Comparison of ENCODE assay signal across 8 mouse cellular contexts in genomic region chr10:57317067-57317466, GRCm38 (mm10).
DNase-seq lines count a peak whose midpoint lies in the region; ATAC-seq and TF ChIP-seq lines count a peak whose summit lies in the region.
"Had no signal": no experiment of that assay in that cellular context is flagged by ENCODE, and none has a peak within 500 bp of the region (broad histone marks: within the 10 kb centered on the region; RNA-seq: fewer than 3 reads in every experiment).

No protein-coding gene starts in this region.

- no peak overlapping the region for H3K4me2 ChIP-seq in stomach, postnatal 0 days (replicated peaks; ENCODE audit: low read depth)
- H3K4me2 ChIP-seq: limb, embryonic 12.5 days had no signal

- no peaks in the 10 kb centered on the region for H3K27me3 ChIP-seq in heart, embryonic 10.5 days (ENCODE audit: insufficient read depth, poor library complexity, severe bottlenecking)
- no peaks in the 10 kb centered on the region for H3K27me3 ChIP-seq in stomach, postnatal 0 days (ENCODE audit: control insufficient read depth, insufficient read depth, low read length)
- H3K27me3 ChIP-seq: limb, embryonic 12.5 days had no signal

- DNase-seq in heart, postnatal 4 days: peak; percentile 7
- no peak for DNase-seq in heart, embryonic 10.5 days (ENCODE audit: low spot score)
- peak; percentile 2 for DNase-seq in lung, postnatal 10 days
- no peak for DNase-seq in lung, adult 18-20 months
- no peak for DNase-seq in stomach, postnatal 0 days (ENCODE audit: low spot score)

- no peak overlapping the region for H3K4me3 ChIP-seq in heart, embryonic 10.5 days
- no peak overlapping the region for H3K4me3 ChIP-seq in cortical plate, adult 2 months (ENCODE audit: insufficient read depth, low read length)
- no peak overlapping the region for H3K4me3 ChIP-seq in stomach, postnatal 0 days (ENCODE audit: low read depth, low read length)
- H3K4me3 ChIP-seq: limb, embryonic 12.5 days had no signal

- no peaks in the 10 kb centered on the region for H3K4me1 ChIP-seq in heart, embryonic 10.5 days
- no peaks in the 10 kb centered on the region for H3K4me1 ChIP-seq in cortical plate, adult 2 months (ENCODE audit: control insufficient read depth, insufficient read depth, low read length)
- no peaks in the 10 kb centered on the region for H3K4me1 ChIP-seq in stomach, postnatal 0 days (replicated peaks; ENCODE audit: control insufficient read depth, insufficient read depth)
- H3K4me1 ChIP-seq: limb, embryonic 12.5 days had no signal

- TF ChIP-seq CTCF in cortical plate, adult 2 months (IDR thresholded peaks at IDR 0.05; ENCODE audit: extremely low read depth, insufficient read depth, low read length): peak; percentile 49; the same call in 1 of the 2 replicates
- TF ChIP-seq CTCF in stomach, postnatal 0 days (IDR thresholded peaks at IDR 0.05; ENCODE audit: low read depth): peak; percentile 77

- H3K36me3 ChIP-seq in heart, embryonic 10.5 days: no peaks in the 10 kb centered on the region
- H3K36me3 ChIP-seq in stomach, postnatal 0 days (ENCODE audit: control insufficient read depth, insufficient read depth, low read length): no peaks in the 10 kb centered on the region
- H3K36me3 ChIP-seq: limb, embryonic 12.5 days had no signal

- no peak for TF ChIP-seq EP300 in stomach, postnatal 0 days (optimal IDR thresholded peaks at IDR 0.05)

- H3K27ac ChIP-seq in heart, embryonic 10.5 days: no peak overlapping the region
- no peak overlapping the region for H3K27ac ChIP-seq in cortical plate, adult 2 months (ENCODE audit: insufficient read depth, low read length)
- H3K27ac ChIP-seq in stomach, postnatal 0 days (replicated peaks): no peak overlapping the region
- H3K27ac ChIP-seq: limb, embryonic 12.5 days had no signal

- H3K9me3 ChIP-seq in heart, embryonic 10.5 days: no peaks in the 10 kb centered on the region
- H3K9me3 ChIP-seq in stomach, postnatal 0 days (ENCODE audit: control insufficient read depth, low read length): no peaks in the 10 kb centered on the region
- H3K9me3 ChIP-seq: limb, embryonic 12.5 days had no signal

- ATAC-seq in stomach, postnatal 0 days (ENCODE audit: low FRiP score, low TSS enrichment): no peak
- no peak for ATAC-seq in erythroblast, adult 5-6 weeks (replicated peaks; ENCODE audit: low FRiP score, poor library complexity, severe bottlenecking)

- TF ChIP-seq POLR2A in cortical plate, adult 2 months (IDR thresholded peaks at IDR 0.05; ENCODE audit: extremely low read depth, insufficient read depth, low read length): no peak

- H3K9ac ChIP-seq in stomach, postnatal 0 days (ENCODE audit: low read length): no peak overlapping the region
- H3K9ac ChIP-seq: limb, embryonic 12.5 days had no signal

Comparison
In these comparisons a context has a peak if more than half of its experiments do, and no peak if none do; other contexts are left out.
1. DNase-seq: peak in heart, postnatal 4 days (single experiment) and lung, postnatal 10 days (single experiment); none in heart, embryonic 10.5 days (single experiment), lung, adult 18-20 months (0 of 2) and stomach, postnatal 0 days (single experiment).